Mouse (Mus musculus) forebrain, postnatal 0 days (tissue): ENCODE results near the gene Sphk1. TPM values are rescaled to one million over a fixed set of nuclear protein-coding genes. Genes with fewer than 3 reads are reported as not detected.

Source experiments
- ATAC-seq: fragments of 200-750 bp; cut with Nextera tagmentation; 2 replicates; pipeline ENCODE4 v1.8.0; 2017; ENCODE audit warnings: mild to moderate bottlenecking, moderate library complexity
- DNase-seq: peaks from one replicate; pipeline ENCODE4 v3.0.0-alpha.2; 2015
- H3K27ac ChIP-seq: fragments of 300-500 bp; sonication (generic); 2 replicates; pipeline ENCODE4 v1.5.1; 2014; ENCODE audit warnings: low read depth, mild to moderate bottlenecking, antibody characterized with exemption, low read length, moderate library complexity, mixed read lengths
- H3K27me3 ChIP-seq: fragments of 300-500 bp; sonication (generic); 2 replicates; pipeline ENCODE4 v1.6.1; 2014; ENCODE audit warnings: mild to moderate bottlenecking, low read length, mixed read lengths; ENCODE audit not compliant: insufficient read depth
- H3K36me3 ChIP-seq: fragments of 300-500 bp; sonication (generic); 2 replicates; pipeline ENCODE4 v1.6.1; 2014; ENCODE audit warnings: mild to moderate bottlenecking, moderate library complexity; ENCODE audit not compliant: insufficient read depth
- H3K4me1 ChIP-seq: fragments of 300-500 bp; sonication (generic); 2 replicates; pipeline ENCODE4 v1.6.1; 2014; ENCODE audit warnings: antibody characterized with exemption; ENCODE audit not compliant: insufficient read depth
- H3K4me2 ChIP-seq: fragments of 300-500 bp; sonication (generic); 2 replicates; pipeline ENCODE4 v1.6.1; 2014; ENCODE audit warnings: low read depth, mild to moderate bottlenecking, moderate library complexity
- H3K4me3 ChIP-seq: fragments of 300-500 bp; sonication (generic); 2 replicates; pipeline ENCODE4 v1.5.1; 2014; ENCODE audit warnings: low read depth, low read length, mixed read lengths
- H3K9ac ChIP-seq: fragments of 300-500 bp; sonication (generic); 2 replicates; pipeline ENCODE4 v1.6.1; 2014; ENCODE audit warnings: mild to moderate bottlenecking
- H3K9me3 ChIP-seq: fragments of 300-500 bp; sonication (generic); 2 replicates; pipeline ENCODE4 v1.6.1; 2016; ENCODE audit warnings: low read length
- CTCF ChIP-seq: sonication (generic); IDR thresholded peaks from 2 replicates; pipeline ENCODE4 v1.5.1; 2016; ENCODE audit warnings: antibody characterized with exemption, control low read depth, low read depth
- WGBS: fragments of 180-500 bp; shearing (Covaris S2); extraction: QIAGEN DNeasy Blood & Tissue Kit; methylation state at CpG from one replicate; pipeline ENCODE4 v1.1.7; 2014; 5-methylcytosine and 5-hydroxymethylcytosine counted together
- polyA plus RNA-seq: library from polyadenylated mRNA; unstranded; fragments of >200 nt; fragmentation: Nextera tagmentation; extraction: Ambion mirVana; gene quantifications from 2 replicates; pipeline ENCODE4 v1.2.1, GENCODE M21; 2015
- total RNA-seq: library from RNA; depleted of rRNA; stranded (reverse); fragments of >200 nt; gene quantifications from 2 replicates; pipeline ENCODE4 v1.2.3, GENCODE M21; 2014

Sphk1 gene
- total and polyA plus RNA-seq, 2 experiments from 2014 or later: 10.2 to 13.8 TPM

DNA sequence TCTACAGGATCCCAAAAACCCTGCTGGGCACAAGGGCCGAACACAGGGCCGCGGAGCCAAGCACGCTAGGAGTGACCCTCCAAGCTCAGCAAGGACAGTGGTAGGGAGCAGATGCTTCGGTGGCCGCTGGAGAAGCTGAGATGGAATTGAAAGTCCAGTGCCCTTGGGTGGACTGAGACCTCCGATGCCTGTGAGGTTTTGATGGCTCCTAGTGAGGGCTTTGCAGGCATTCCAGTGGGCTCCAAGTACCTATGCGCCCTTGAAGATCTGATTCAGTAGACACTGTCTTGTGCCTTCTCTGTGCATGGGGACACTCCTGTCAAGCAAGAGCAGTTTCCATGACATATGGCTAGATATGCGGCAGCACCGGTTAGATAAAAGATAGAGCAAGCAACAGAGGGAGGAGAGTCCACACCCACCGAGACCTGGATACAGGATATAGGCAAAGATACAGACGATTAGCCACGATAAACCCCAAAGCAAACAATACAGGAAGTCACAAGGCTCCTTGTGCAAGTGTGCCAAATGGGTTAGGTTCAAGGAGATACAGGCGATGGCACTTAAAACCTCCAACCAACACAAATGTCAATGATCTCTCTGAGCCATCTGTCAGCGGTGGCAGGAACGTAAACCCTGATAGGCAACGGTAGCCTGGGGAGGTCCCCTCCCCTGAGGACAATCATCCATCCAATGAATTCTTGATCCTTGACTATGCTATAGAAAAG is 24.4 kb upstream of the Sphk1 start:
- DNase-seq (no peak), ATAC-seq (no peak)
- no peak overlapping the region for H3K4me3 ChIP-seq
- no peak overlapping the region for H3K4me2 ChIP-seq
- no peak for TF ChIP-seq CTCF
- no peaks in the 10 kb centered on the region for H3K4me1 ChIP-seq
- H3K27me3 ChIP-seq: no peaks in the 10 kb centered on the region
- WGBS: 85% methylated on average over 17 of the region's 17 CpGs
- H3K9me3 ChIP-seq: no peaks in the 10 kb centered on the region
- H3K9ac ChIP-seq: no peak overlapping the region
- H3K27ac ChIP-seq: no peak overlapping the region
- H3K36me3 ChIP-seq: no peaks in the 10 kb centered on the region

DNA sequence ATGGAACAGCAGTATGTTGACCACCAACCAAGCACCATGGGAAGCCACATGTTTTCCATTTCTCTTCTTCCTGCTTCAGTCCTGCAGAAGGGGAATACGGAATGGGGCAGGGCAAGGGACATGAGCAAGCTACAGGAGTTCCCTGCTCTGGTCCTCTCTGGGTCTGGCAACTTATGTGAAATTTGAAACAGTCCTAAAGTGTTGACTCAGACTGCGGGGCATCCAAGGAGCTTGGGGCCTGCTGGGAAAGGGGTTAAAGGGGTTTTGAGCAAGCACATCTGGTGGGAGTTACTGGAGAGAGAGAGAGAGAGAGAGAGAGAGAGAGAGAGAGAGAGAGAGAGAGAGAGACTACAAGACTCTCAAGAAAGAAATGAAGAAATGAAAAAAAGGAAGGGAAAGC is 22.0 kb upstream of the Sphk1 start:
- Histone ChIP-seq H3K36me3 (no peaks in the 10 kb centered on the region), H3K27me3 (no peaks in the 10 kb centered on the region), H3K27ac (no peak overlapping the region), H3K9me3 (no peaks in the 10 kb centered on the region), H3K4me3 (no peak overlapping the region), H3K4me1 (no peaks in the 10 kb centered on the region), H3K9ac (no peak overlapping the region), H3K4me2 (no peak overlapping the region)
- no peak for TF ChIP-seq CTCF
- no peak for ATAC-seq
- no peak for DNase-seq
- WGBS: 87% methylated on average over 2 of the region's 2 CpGs

DNA sequence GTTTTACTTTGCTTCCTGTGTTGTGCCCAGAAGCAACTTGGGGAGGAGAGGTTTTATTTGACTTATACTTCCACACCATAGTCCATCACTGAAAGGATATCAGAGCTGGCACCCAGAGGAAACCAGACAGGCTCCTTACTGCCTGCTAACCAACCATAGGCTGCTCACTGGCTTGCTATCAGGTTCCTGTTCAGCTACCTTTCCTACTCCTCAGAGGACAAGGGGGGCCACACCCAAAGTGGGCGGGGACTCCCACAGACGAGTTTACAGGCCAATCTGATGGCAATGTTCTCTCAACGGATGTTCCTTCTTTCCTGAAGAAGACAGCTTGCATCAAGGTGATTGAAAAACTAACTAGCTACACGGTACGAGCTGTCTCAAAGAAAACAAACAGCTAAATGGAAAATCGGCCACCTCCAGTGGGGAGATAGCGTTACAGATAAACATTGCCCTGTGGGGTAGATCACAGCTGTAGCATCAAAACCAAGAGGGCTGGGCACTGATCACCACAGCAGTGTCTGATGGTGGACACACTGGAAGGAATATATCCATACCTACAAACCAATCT is 19.3 kb upstream of the Sphk1 start:
- H3K9ac ChIP-seq: no peak overlapping the region
- H3K9me3 ChIP-seq: no peaks in the 10 kb centered on the region
- H3K27me3 ChIP-seq: no peaks in the 10 kb centered on the region; the same call in 1 of the 2 replicates
- 76% methylated on average over 7 of the region's 7 CpGs for WGBS
- no peak for TF ChIP-seq CTCF
- H3K4me3 ChIP-seq: no peak overlapping the region
- no peaks in the 10 kb centered on the region for H3K36me3 ChIP-seq
- DNase-seq (no peak), ATAC-seq (no peak)
- H3K4me1 ChIP-seq: no peaks in the 10 kb centered on the region
- H3K27ac ChIP-seq: no peak overlapping the region
- no peak overlapping the region for H3K4me2 ChIP-seq

DNA sequence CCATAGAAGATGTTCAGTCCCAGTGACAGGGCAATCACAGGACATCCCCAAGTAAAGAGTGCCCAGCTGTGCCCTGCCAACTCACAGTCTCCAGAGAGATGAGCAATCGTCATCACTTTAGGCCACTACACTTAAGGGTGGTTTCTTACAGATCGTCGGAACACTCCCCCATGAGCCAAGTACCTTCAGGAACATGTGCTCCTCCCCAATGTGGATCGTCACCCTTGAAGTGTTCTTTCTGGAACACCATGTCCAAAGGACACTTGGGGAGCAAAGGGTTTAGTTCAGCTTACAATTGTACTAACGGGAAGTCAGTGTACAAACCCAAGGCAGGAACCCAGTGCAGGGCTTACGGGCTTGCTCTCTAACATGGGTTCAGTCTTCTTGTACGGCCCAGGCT is 18.6 kb upstream of the Sphk1 start:
- Histone ChIP-seq H3K27ac (no peak overlapping the region), H3K4me1 (no peaks in the 10 kb centered on the region), H3K36me3 (no peaks in the 10 kb centered on the region), H3K27me3 (no peaks in the 10 kb centered on the region; the same call in 1 of the 2 replicates), H3K9ac (no peak overlapping the region), H3K4me2 (no peak overlapping the region), H3K4me3 (no peak overlapping the region), H3K9me3 (no peaks in the 10 kb centered on the region)
- no peak for TF ChIP-seq CTCF
- WGBS: 94% methylated on average over 7 of the region's 7 CpGs
- no peak for DNase-seq
- no peak for ATAC-seq

DNA sequence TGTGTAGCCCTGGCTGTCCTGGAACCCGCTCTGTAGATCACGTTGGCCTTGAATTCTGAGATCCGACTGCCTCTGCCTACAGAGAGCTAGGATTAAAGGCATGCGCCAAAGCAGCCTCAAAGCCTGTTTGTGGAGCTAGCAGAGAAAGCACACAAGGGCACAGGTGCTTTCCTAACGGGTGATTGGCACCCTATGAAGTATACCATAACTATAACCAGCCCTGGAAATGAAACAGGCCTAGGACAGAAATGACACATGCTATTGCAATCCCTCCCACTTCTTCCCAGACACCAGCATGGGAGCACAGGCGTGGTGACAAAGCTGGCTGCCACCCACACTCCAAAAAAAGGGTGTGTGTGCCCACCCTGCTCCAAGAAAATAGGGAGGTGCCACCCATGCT is 17.7 kb upstream of the Sphk1 start:
- Histone ChIP-seq H3K36me3 (no peaks in the 10 kb centered on the region), H3K27ac (no peak overlapping the region), H3K4me3 (no peak overlapping the region), H3K9me3 (no peaks in the 10 kb centered on the region), H3K4me2 (no peak overlapping the region), H3K9ac (no peak overlapping the region), H3K27me3 (no peaks in the 10 kb centered on the region; the same call in 1 of the 2 replicates), H3K4me1 (no peaks in the 10 kb centered on the region)
- ATAC-seq: no peak
- no peak for TF ChIP-seq CTCF
- no peak for DNase-seq
- WGBS: 80% methylated on average over 6 of the region's 6 CpGs

DNA sequence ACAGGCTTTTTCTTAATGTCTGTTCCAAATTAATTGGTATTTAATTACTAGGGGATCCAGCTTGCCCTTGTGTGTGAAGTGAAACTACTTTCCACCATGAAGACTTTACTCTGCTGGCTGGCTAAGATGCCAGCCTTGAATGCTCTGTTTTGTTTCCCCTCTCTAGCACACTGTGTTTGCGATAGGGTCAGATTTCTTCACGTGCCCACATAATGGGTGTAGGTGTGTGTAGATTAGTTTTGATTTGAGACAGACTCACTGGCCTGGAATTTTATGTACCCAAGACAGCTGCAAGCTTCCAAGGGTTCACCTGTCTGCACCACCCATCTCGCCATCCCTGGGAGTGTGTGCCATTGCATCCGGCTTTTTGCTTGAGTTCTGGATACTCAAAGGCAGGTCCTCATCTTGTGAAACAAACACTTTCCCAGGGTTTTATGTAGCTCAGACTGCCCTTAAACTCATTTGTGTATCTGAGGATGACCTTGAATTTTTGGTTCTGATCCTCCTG is 17.1 kb upstream of the Sphk1 start:
- ATAC-seq (no peak), DNase-seq (no peak)
- Histone ChIP-seq H3K27ac (no peak overlapping the region), H3K36me3 (no peaks in the 10 kb centered on the region), H3K9ac (no peak overlapping the region), H3K4me2 (no peak overlapping the region), H3K9me3 (no peaks in the 10 kb centered on the region), H3K4me3 (no peak overlapping the region), H3K4me1 (no peaks in the 10 kb centered on the region), H3K27me3 (no peaks in the 10 kb centered on the region; the same call in 1 of the 2 replicates)
- 79% methylated on average over 4 of the region's 4 CpGs for WGBS
- no peak for TF ChIP-seq CTCF

DNA sequence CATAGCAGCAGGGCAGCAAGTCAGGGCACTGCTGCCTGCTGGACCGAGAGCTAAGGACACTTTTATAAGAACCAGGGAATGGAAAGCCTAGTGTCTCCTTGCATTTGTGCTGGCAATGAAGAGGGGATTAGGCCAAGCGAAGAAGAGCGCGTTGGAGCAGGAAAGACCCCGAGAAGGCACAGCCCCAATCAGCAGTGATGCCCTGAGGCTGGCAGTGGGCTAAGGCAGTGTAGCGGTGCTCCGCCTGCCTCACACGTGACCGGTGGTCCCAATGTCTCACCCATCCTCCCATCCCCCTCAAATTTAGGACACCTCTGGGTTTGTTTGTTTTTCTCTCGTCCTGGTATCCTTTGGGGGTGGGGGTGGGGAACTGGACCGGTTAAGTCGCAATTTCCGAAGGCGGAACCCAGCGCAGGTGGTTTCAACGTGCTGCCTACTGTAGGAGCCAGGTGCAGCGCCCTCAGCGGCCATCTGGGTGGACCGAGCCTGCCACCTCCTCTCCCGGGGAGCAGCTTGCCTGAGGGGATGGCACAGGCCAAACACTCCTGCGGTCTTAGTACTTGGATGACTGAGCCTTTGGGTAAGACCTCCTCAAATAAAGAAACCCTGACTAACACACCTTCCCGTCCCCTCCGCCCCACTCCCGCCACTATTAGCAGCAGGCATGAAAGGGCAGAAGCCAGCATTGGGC is 15.2 kb upstream of the Sphk1 start:
- Histone ChIP-seq H3K9ac (no peak overlapping the region), H3K36me3 (no peaks in the 10 kb centered on the region), H3K4me2 (no peak overlapping the region), H3K4me3 (no peak overlapping the region), H3K4me1 (peaks cover 1% of the 10 kb centered on the region; the same call in 1 of the 2 replicates), H3K27me3 (no peaks in the 10 kb centered on the region; the same call in 1 of the 2 replicates), H3K27ac (no peak overlapping the region), H3K9me3 (no peaks in the 10 kb centered on the region)
- 13% methylated on average over 24 of the region's 24 CpGs for WGBS
- ATAC-seq: no peak
- no peak for TF ChIP-seq CTCF
- no peak for DNase-seq
